Mouse (Mus musculus) frontal cortex, postnatal 36 days (tissue): ENCODE data around the gene Myof.
A peak's percentile ranks its signal among the peaks of the same experiment; 100 is the strongest.

Source experiments
- DNase-seq, 2 experiments: peaks; one replicate each; pipeline ENCODE4 v3.0.0; 2022; ENCODE audit warnings: low spot score in 2 of 2

The Myof gene

DNA sequence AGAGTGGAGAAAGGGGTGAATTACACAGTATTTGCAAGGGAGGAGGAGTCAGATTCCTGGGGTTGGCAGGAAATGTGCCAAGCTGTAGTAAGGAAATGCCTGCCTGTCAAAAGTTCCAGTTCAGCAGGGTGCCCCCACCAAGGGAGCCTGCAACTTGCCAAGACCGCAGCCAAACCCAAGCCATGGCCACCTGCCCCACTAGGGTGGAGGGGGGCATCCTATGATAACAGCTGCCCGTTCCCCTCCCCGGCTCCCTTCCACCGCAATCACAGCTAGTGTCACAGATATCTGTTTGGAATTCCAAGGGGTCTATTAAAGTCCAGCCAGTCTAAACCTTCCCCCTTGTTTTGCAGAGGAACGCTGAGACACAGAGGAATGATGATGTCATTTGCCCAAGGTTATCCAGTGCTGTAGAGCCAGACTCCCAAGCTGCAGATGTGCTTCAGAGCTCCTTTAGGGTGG is 1.1 kb downstream of the Myof start:
- DNase-seq, result no peak

DNA sequence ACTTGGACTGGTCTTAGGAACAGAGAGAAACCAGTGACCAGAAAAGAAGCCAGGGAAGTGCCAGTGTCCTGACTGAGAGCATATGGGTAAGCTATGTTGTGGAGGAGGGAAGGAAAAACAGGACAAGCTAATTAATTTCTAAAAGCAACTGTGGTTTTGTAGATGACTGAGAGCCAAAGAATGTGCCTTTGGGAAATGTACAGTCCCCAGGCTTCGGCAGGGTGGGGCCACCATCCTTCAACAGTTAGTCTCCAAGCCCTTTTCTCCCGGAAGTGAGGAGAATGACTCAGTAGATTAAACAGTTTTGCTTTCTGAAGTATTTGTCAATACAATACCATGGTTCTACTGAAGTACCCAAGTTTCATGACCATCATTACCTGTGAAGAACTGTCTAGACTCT is 5.1 kb downstream of the Myof start:
- no peak for DNase-seq

DNA sequence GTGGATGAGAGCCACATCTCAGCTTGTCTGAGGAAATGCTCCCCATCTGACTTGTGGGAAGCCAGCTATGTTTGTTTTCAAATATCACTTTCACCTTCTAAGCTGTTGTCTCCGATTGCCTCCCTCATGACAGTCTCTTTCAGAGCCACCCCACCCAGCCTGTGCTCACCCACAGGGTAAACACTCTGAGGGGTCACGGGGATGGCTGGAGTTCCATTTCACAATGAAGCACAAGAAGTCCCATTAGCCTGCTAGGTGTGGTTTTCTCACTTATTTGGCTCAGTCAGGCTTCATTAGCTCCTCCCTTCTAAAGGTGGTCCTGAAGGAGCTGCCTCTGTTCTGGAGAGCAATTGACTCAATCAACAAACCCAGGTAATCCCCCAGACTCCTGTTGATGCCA is 7.6 kb downstream of the Myof start:
- DNase-seq, result no peak

DNA sequence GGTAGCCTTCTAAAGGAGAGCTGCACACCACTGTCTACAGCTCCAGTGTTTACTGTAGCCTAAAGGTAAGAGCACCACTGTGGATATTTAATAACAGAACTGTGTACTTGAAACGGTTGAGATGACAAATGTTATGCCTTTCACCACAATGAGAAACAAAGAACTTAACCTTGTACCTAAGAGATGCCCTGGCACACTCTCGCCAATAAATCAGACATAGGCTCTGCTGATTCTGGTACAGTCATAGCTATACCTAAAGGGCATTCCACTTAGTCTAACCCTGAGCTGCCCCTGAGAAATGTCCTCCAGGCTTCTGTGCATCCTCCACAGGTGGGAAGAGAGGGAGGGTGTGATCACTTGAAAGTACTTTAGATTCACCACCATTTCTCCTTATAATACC is 8.7 kb downstream of the Myof start:
- no peak for DNase-seq

DNA sequence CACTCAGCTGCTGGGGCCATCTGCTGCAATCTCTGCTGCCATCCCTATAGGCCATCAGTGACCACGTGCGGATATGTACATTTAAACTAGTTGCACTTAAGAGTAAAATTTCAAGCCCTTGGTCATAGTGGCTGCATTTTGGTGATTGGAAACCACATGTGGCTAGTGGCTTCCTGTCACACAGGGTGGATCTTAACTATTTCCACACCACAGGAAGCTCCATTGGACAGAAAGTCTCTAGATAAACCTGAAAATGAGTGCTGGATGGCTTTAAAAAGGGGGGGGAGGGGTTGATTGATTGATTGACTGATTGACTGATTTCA is 9.7 kb downstream of the Myof start:
- DNase-seq, result no peak

DNA sequence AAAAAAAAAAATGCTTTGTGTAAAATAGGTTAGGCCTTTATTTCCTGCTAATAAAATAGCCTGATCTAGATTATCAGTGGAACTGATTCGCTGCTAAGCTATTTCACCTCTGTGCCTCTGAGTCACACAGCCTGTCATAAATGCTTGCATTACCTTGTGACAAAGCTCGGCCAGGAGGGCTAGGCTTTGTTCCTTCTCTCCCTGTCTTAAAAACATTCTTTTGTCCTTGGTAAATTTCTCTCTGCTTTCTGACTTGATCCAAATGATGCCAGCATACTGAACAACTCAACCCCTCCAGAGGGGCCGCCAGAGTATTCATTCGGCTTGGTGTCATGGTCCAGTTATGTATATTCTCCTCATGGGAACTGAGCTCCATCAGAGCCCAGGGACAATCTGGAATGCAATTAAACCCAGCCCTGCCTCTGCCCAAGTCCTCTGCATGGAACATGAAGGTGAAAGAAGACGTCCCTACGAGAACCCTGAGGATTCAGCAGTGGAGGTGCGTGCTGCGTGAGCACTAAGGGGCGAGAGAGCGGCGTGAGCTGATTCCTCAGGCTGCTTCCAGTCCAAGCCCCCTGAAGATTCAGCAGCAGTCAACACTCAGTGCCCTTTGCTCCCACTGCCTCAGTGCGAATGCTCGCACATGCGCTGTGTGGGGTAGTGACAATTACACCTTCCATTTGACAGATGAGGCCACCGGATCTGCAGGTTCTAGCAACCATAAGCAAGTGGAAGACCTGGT is 10.2 kb downstream of the Myof start:
- DNase-seq, result no peak

DNA sequence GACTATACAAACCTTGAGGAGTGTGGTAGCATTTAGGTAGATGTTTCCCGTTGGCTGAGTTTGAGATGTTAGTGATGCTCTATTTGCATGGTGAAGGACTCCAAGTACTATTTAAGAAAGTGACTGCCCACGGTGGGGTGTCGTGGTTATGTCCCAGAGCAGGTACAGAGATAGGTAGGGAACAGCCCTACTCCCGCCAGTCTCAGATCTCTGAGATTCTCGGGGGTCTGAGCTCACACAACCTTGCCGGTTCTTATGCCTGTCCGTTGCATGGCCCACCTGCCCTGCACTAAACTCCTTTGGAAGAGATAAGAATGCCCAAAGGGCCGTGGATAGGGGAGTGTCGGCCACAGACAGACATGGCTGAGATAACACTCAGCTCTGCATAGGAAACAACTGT is 12.2 kb downstream of the Myof start:
- DNase-seq, result no peak

DNA sequence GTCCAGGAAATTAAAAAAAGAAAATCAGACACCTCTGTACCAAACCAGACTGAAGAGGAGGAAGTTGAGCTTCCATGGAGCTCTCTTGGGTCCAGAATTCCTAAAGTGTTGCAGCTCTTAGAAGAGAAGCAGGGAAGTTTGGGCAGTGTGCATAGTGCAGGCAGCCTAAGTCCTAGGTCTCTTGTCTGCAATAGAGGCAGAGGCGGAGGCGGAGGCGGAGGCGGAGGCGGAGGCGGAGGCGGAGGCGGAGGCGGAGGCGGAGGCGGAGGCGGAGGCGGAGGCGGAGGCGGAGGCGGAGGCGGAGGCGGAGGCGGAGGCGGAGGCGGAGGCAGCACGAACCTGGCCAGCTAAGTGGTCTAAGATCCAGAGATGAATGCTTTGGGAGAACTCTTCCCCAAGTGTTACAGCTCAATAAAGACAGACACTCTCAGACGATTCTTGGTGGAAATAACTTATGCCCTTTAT is 12.7 kb downstream of the Myof start:
- no peak for DNase-seq

DNA sequence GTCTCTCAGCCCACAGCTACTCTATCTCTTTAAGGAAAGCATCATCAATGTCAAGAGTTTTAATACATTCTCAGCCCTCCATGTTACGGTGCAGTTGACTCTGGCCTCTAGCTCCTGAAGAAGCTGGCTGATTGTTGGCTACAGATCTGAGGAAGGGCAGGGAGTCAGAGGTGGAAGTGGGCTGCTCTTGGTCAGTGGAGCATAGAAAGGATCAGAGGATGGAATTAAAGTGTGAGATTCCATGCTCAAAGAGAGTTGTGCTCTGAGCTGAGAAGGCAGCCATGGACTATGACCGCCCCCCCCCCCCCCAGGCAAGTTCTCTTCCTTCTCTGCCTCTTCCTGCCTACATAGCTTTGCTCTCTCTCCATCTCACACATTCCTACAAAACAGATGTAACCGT is 13.5 kb downstream of the Myof start:
- DNase-seq, result no peak

DNA sequence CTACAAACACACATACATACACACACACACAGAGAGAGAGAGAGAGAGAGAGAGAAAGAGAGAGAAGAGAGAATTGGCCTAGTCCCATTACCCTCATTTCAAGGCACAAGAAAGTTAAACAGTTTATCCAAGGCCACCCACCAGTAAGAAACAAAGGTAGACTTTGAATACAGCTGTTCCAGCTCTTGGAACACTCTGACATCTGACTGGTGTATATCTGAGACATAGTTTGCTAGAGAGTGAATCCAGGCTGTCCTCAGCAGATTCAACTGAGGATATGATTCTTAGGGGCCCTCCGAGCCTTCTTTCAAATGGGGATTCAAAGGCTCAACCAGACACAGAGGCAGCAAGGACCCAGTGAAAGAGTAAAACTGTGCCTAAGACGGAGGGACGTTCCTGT is 14.1 kb downstream of the Myof start:
- DNase-seq, result no peak

DNA sequence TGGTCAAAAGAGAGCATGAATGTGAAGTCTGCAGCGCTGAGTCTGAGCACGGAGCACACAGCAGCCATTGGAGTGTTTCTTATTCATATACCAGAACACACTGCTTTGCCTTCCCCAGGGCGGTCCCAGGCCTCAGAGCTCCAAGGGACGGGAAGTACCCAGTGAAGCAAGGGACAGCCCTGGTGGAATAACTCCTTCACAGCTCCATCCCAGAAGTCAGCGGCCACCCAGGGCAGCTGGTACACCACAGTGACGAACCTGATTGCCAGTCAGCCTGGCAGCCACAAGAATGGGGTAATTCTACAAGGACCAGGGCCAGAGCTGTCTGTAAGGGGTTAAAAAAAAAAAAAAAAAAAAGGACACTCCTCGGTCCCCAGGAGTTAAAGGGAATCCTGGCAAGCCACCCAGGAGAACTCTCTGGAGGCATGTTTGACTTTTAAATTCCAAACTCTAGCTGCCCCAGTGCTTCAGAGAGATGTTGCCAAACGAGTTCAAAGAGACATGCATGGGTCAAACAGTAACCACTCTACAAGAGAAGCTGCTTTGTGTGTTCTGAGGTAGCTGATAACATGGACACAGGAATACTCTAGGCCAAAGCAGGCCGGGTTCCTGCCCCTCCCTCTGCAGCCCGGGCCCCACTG is 15.4 kb downstream of the Myof start:
- no peak for DNase-seq

DNA sequence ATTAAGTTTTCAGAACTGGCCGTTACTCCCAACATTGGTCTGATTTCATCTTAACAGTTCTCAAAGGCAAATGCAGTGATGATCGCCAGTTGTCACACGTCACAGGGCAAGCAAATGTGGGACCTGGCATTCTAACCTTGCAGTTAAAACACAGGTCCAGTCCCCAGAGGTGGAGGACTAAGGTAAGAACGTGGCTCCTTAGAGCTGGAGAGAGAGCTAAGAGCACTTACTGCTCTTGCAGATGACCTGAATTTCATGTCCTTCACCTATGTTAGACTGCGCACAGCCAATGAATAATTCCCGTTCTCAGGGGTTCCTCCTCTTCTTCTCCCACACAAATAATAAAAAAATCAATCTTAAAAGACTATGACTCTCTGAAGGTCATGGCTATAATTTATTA is 16.0 kb downstream of the Myof start:
- no peak for DNase-seq

DNA sequence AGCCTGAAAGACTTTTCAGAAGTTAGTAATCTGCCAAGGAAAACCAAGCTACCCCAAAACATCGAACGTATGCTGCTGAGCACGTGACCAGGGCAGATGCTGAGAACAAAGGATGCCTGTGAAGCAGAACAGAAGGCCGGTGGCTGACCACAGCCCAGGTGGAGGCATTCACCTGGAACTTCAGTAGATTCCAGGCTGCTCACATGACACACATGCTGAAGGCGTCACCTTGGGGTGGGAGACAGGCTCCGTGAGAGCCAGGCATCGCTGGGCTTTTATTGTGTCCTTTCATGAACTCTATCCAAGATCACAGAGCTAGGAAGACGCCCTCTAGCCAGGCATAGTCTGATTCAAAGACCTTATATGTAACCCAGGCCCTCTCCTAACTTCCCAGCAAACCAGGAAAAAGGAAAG is 17.2 kb downstream of the Myof start:
- no peak for DNase-seq

DNA sequence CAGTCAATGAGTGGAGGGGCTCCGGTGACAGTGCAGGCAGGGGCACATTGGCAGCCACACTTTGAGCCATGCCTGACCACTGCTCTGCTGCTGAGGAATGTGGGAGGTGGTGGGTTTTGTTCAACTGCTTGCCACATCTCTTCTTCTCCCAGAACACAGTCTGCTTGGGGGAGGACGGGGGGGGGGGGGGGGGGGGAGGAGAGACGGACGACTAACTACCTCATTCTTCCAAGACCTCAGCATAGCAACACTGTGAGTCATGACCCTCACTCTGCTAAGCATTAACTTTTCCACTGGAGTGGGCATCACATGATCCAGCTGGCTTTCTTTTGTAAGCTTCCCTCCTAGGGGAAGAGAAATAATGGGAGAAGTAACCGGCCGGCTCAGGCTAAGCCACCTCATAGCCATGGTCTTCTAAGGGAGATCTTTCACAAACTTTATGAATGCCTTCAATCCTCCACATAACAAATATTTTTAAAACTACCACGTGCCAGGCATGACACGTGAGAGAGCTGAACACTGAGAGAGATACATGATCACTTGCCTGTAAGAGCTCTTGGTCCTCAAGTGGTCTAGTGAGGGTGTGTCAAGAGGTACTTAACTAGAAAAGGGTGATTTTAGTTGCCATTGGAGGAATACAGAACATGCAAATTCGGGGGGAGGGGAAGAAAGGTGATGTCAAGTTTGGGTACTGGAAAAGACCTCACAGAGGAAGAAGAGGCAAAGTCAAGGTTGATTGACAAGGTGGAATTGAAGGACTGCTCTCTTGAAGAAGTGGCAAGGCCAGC is 17.9 kb downstream of the Myof start:
- DNase-seq, result no peak

DNA sequence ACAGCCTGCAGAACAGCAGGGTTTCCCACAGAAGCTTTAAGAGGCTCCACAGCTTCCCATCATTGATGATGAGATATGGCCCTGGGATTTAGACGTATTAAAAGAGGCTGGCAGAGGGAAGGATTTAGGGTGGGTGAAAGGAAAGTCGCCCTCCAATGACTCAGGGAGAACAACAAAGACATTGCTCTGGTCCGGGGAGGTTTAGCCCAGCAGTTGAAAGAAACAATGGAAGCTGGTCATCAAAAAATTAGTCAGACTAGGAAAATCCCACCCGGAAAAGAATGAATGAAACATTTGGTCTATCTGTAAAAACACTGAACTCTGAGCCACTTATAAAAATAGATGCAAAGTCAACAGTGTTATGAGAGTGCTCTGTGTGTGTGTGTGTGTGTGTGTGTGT is 19.8 kb downstream of the Myof start:
- no peak for DNase-seq

DNA sequence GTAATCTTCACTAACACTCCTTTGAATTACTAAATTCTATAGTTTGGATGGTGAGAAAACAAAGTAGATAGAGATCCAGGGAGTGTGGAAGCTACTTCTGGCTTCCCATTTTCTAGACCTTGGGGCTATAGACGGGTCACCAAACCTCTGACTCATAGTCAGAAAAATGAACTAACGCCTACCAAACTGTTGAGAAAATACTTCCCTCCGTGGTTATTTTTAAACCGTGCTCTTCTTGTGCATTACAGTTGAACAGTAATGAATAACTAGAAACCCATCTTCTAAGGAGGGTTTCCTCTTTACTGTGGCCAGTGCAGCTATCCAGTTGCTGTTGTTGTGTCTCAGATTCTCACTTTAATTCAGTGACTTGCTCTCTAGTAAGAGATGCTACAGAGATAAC is 20.7 kb downstream of the Myof start:
- no peak for DNase-seq

DNA sequence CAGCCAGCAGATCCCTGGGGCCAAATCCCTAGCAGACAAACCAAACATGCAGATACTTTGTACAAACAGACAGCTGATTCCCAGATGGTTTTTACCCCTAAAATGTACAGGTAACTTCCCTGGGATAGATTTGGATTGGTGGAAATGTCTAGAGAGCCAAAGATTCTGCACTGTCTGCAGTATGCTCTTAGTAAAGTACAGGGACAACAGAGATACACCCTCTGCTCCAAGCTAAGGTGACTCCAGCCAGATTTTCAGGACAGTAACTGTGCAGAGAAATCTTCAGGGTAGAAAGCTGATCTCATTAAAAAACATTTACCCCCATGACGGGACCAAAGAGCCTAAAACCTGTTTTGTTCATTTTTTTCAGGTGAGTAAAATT is 27.5 kb downstream of the Myof start:
- no peak for DNase-seq

DNA sequence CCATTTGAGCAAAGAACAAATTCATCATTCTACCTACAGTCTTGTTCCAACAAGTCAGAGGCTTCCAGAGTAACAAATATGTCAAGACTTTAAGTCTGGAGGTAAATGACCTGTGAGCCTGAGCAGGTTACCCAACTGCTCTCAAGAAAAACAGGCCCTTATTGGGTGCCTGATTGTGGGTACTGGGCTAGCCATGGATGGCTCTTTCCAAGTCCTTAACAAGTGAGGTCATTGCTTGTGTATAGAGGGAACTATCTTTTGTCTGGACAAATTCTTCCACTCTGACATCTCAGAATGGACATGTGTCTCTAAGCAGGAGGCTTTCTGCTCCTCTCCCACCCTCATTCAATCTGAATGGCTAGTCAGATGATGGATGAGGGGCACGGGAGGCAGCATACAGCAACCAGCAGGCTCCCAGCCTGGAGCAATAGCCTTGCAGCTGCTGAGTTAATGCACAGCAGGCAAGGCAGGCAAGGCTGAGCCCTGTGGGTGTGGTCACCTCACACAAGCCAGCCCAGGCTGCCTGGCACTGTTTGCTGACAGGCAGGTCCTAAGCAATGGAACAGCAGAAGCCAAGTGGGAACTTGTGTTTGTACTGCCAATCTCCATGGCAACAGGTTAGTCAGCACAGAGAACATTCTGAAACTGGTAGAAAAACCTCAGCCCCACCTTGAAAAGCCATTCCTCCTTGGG is 28.1 kb downstream of the Myof start:
- peak; percentile 57 to 66 for DNase-seq

DNA sequence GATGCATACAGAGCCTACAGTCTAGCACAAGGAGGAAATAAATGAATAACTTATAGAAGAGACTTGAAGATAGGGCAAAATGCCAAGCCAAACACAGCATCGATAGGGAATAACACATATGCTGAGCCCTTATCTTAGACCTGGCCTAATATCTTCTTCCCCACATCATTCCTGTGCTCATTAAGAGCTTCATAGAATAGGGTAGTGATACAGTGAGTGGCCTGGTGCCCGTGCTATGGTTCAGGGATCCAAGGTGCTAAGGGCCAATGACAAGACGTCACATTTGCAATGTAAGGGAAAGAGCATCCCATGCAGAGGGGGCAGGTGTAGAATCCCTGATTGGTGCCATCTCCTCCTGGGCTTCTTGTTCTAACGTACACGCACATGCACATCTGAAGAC is 28.9 kb downstream of the Myof start:
- no peak for DNase-seq

DNA sequence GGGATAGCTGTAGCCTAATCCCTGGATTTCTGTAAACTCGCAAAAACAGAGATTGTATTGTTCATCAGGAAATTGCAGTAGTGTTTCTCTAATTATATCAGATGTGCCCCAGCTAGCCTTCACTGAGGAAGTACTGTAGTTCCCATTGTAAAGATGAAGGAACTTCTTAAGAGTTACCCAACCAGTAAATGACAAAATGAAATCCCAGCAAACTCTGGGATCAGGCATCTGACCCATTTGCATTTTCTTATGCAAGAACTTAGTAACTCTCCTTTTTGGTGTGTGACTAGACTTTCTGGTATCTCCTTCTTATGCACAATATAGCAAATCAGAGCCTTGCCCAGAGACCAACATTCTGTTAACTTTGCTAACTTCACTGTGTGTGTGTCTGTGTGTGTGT is 32.0 kb downstream of the Myof start:
- no peak for DNase-seq

DNA sequence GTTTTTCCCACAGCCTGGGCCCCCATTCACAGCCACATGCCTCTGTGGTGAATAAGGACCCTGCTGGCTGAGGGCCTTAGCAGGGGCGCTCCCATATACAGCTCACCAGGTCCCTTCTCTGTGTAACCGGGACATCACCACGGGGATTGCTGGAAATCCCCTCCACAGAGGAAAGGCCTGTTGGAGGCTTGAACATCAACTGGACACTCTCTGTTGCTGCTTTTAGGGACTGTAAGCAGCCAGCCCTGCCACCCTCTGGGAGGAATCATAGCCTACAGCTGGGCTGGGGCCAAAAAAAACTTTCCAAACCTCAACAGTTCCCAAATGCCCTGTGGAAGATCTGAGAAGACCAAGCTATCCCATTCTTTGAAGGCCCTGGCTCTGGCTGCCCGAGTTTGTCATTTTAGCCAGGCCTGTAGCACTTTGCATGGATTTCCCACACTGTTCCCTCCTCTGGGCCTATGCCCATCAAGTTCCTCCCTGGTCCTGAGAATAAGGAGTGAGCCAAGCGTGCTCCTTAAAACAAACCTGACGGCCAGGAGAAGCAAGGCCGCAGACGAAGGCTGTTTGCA is 38.5 kb downstream of the Myof start:
- DNase-seq, result no peak
